Mouse (Mus musculus) small intestine, adult 2 months (tissue): ENCODE data around the gene Adamts4. TPM values are rescaled to one million over a fixed set of nuclear protein-coding genes. Genes with fewer than 3 reads are reported as not detected.

Source experiments
- H3K27ac ChIP-seq: fragments of 200-500 bp; 2 replicates; pipeline ENCODE4 v1.5.1; 2012; ENCODE audit warnings: low read depth, low read length, control low read depth, inconsistent platforms; ENCODE audit not compliant: insufficient read depth
- H3K27me3 ChIP-seq: fragments of 200-500 bp; 2 replicates; pipeline ENCODE4 v1.6.1; 2012; ENCODE audit warnings: mild to moderate bottlenecking, moderate library complexity, low read length, inconsistent platforms; ENCODE audit not compliant: control insufficient read depth, insufficient read depth
- H3K36me3 ChIP-seq: fragments of 200-500 bp; 2 replicates; pipeline ENCODE4 v1.6.1; 2012; ENCODE audit warnings: mild to moderate bottlenecking, low read length, control low read depth, inconsistent platforms; ENCODE audit not compliant: control insufficient read depth, insufficient read depth
- H3K4me1 ChIP-seq: fragments of 200-500 bp; 2 replicates; pipeline ENCODE4 v1.6.1; 2012; ENCODE audit warnings: low read length, inconsistent platforms, mixed read lengths; ENCODE audit not compliant: control insufficient read depth, insufficient read depth, insufficient read length
- H3K4me3 ChIP-seq: fragments of 200-500 bp; 2 replicates; pipeline ENCODE4 v1.5.1; 2012; ENCODE audit warnings: low read depth, mild to moderate bottlenecking, control low read depth, inconsistent platforms, low read length, moderate library complexity
- CTCF ChIP-seq: fragments of 200-500 bp; IDR thresholded peaks from 2 replicates; pipeline ENCODE4 v1.5.1; 2012; ENCODE audit warnings: low read depth, mild to moderate bottlenecking, control low read depth, inconsistent platforms, low read length, moderate library complexity, mixed read lengths; ENCODE audit not compliant: insufficient replicate concordance, insufficient read length; ENCODE audit errors: extremely low read depth
- POLR2A ChIP-seq: fragments of 200-500 bp; IDR thresholded peaks from 2 replicates; pipeline ENCODE4 v1.6.1; 2012; ENCODE audit warnings: low read depth, mild to moderate bottlenecking, control low read depth, inconsistent platforms, low read length, moderate library complexity
- WGBS: fragments of 180-500 bp; shearing (Covaris S2); methylation state at CpG from one replicate; pipeline ENCODE4 v1.1.7; 2018; 5-methylcytosine and 5-hydroxymethylcytosine counted together
- polyA plus RNA-seq: library from polyadenylated mRNA; depleted of rRNA; stranded (reverse); fragments of >200 nt; gene quantifications from 2 replicates; pipeline ENCODE4 v1.2.3, GENCODE M21; 2012

Gene Adamts4
- polyA plus RNA-seq, 1 experiment = 2.6 TPM

DNA sequence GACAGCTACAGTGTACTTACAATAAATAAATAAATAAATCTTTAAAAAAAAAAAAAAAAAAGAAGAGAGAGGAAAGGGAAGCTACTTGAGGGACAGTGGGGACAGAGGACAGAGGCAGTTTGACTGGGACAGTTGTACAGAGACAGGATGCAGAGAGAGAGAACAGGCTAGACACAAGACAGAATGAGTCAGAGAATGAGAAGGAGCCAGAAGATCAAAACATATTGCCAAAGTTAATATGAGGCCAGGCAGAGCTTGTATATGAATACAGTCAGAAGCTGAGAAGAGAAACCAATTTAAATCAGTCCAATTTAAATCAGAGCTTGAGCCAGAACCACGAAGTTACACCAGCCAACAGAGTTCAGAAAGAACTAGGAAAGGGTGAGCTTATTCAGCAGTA lies 18.1 kb downstream of the Adamts4 start:
- Histone ChIP-seq H3K4me3 (no peak overlapping the region), H3K36me3 (peaks cover 10% of the 10 kb centered on the region), H3K27me3 (no peaks in the 10 kb centered on the region), H3K4me1 (peaks cover 6% of the 10 kb centered on the region), H3K27ac (no peak overlapping the region)
- TF ChIP-seq POLR2A = no peak
- no peak for TF ChIP-seq CTCF
- WGBS = 71% methylated on average over 1 of the region's 1 CpGs

DNA sequence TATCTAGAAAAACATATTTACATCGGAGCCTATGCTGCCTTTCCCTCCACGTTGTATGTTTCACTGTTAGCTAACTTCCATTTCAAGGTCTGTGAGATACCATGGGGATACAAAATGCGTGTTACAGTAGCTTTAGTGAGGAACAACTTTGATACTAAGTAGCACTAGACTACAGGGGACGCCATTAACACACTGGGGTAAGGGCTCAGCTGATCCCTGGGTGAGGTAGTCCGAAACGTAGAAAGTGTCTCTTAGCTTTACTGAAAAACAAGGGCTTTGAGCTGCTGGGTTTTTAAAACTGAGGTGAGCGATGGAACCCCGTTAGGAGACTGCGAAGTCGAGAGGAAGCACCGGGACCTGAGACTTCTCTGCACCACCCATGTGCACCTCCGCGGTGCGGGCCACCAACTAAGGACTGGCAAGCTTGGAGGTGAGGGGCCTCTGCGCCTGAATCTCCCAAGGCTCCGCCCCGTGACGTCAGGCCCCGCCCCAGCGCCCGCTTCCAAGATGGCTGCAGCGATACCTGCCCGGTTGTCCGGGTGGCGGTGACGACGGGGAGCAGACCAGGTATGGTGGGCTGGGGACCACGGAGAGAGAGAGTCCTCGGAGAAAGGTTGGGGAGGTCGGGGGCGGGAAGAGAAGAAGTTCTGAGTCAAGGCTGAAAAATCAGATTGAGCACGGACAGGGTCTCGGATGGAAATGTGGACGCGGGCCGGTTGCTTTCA lies 19.8 kb downstream of the Adamts4 start, which contains the start of gene B4galt3:
TSS of gene B4galt3 (plus strand) at position 481 of the 725 bp plus-strand sequence.
- WGBS = 3% methylated on average over 36 of the region's 36 CpGs
- peaks cover 6% of the 10 kb centered on the region for H3K4me1 ChIP-seq
- H3K4me3 ChIP-seq = peak within 1 kb of the TSS; percentile 83
- TF ChIP-seq POLR2A (peak; percentile 99), CTCF (no peak)
- no peaks in the 10 kb centered on the region for H3K27me3 ChIP-seq
- H3K36me3 ChIP-seq = peaks cover 24% of the 10 kb centered on the region
- peak within 1 kb of the TSS; percentile 93 for H3K27ac ChIP-seq

DNA sequence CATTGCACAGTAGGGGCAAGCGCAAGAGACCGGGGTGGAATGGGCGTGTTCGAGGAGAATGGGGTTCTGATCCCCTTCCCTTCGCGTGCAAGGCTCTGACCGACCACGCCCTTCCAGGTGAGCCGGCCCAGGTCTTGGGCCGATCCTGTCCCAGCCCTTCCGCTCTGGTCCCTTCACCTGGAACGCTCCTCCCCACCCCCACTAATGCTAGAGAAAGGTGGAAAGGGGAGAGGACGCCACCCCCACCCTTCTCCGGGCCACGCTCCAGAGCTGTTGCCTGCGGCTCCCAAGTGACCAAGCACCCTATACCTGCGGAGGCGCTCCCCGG lies 20.3 kb downstream of the Adamts4 start:
- Histone ChIP-seq H3K36me3 (peaks cover 29% of the 10 kb centered on the region), H3K4me1 (peaks cover 6% of the 10 kb centered on the region), H3K27me3 (no peaks in the 10 kb centered on the region), H3K27ac (peak overlapping the region; percentile 93), H3K4me3 (peak overlapping the region; percentile 83)
- WGBS = under 1% methylated on average over 18 of the region's 19 CpGs
- TF ChIP-seq CTCF (no peak), POLR2A (no peak)

DNA sequence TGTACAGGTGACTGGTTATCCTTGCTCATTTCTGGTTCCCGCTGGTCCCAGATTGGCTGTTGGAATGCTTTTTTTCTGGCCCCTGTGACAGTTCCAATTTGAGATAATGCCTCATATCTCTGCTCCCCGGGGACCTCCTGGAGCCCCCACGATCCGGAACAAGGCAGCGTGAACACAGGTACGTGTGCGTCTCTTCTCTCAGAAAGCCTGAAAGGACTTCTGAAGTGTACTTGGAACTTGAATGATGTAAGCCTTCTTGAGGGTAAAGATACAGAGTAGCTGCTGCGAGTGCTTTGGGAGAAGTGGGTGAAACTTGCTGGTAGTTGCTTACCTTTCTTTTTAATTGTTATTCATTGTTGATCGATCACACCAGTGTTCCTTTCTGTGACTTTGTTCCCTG lies 21.0 kb downstream of the Adamts4 start:
- TF ChIP-seq POLR2A = no peak
- TF ChIP-seq CTCF = no peak

DNA sequence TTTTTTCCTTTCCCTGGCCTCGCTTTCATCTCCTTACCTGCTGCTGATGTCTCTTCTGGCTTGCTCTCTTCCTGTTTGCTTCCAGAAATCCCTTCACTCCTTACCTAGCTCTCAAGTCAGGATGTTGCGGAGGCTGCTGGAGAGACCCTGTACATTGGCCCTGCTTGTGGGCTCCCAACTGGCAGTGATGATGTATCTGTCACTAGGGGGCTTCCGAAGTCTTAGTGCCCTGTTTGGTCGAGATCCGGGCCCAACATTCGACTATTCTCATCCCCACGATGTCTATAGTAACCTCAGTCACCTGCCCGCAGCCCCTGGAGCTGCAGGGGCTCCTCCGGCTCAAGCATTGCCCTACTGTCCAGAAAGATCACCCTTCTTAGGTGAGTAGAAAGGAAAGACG lies 21.4 kb downstream of the Adamts4 start:
- 62% methylated on average over 10 of the region's 10 CpGs for WGBS
- TF ChIP-seq POLR2A (no peak), CTCF (no peak)
- Histone ChIP-seq H3K4me1 (peaks cover 6% of the 10 kb centered on the region), H3K36me3 (peaks cover 40% of the 10 kb centered on the region), H3K27ac (no peak overlapping the region), H3K27me3 (no peaks in the 10 kb centered on the region), H3K4me3 (peak overlapping the region; percentile 14)

More for the DNA sequence above, 21.0 kb downstream of the Adamts4 start:
- WGBS = 17% methylated on average over 9 of the region's 9 CpGs
- Histone ChIP-seq H3K36me3 (peaks cover 36% of the 10 kb centered on the region), H3K27me3 (no peaks in the 10 kb centered on the region), H3K4me3 (peak overlapping the region; percentile 83), H3K27ac (peak overlapping the region; percentile 93), H3K4me1 (peaks cover 6% of the 10 kb centered on the region)

DNA sequence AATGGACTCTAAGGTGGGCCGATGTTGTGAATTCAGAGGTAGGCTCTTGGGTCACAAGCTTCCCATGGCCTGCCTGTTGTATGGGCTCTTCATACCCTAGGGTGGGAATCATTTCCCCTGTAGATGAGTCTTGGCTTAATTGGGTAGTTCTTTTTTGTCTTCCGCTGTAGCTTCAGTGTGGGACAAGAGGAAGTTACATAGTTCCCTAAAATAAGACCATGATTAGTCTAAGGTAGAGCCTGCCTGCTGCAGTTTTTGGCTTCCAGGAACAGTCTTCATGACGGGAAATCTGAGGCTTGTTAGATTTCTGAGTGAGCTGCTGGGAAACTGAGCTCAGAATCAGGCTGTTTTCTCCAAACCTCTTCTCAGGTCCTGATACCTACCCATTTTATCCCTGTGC lies 21.9 kb downstream of the Adamts4 start:
- H3K27ac ChIP-seq = no peak overlapping the region
- peaks cover 45% of the 10 kb centered on the region for H3K36me3 ChIP-seq
- no peak overlapping the region for H3K4me3 ChIP-seq
- H3K4me1 ChIP-seq = peaks cover 6% of the 10 kb centered on the region
- WGBS = 83% methylated on average over 3 of the region's 3 CpGs
- H3K27me3 ChIP-seq = no peaks in the 10 kb centered on the region
- TF ChIP-seq POLR2A (no peak), CTCF (no peak)

DNA sequence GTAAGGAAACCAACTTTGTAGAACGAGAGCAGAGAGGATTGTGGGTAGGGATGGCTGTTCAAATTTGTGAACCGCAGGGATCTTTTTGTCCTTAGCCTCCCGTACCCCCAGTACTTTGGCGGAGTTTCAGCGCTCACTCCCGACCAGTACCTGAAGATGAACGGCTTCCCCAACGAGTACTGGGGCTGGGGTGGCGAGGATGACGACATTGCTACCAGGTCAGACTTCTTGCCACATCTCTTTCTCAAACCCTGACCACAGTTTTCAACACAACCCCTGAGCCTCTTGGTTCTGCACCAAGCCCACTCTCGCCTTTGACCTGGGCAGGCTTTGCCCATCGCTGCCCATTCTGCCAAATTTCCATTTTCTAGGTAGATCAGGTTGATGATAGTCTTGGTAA lies 23.9 kb downstream of the Adamts4 start:
- Histone ChIP-seq H3K4me3 (no peak overlapping the region), H3K4me1 (peaks cover 6% of the 10 kb centered on the region), H3K27me3 (no peaks in the 10 kb centered on the region), H3K27ac (no peak overlapping the region), H3K36me3 (peaks cover 54% of the 10 kb centered on the region)
- 91% methylated on average over 12 of the region's 12 CpGs for WGBS
- TF ChIP-seq CTCF = no peak
- TF ChIP-seq POLR2A = no peak
